11 mouse cellular contexts compared by ENCODE assay signal in the genomic region with DNA sequence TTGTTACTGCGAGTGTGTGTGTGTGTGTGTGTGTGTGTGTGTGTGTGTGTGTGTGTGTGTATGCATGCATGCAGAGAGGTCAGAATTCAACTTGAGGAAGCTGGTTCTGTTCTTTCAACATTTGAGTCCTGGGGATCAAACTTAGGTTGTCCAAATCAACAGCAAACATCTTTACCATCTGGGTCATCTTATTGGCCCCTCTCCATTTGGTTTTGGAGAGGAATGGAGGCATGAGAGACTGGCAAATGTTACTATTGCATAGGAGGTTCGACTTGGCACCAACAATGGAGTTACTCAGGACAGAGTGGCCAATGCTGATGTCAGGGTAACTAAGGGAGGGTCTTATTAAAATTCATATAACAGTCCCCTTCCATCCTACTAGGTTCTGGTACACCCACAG.
"Had no signal": no experiment of that assay in that cellular context is flagged by ENCODE, and none has a peak within 500 bp of the region (broad histone marks: within the 10 kb centered on the region; RNA-seq: fewer than 3 reads in every experiment).

No protein-coding gene starts in this region.

- H3K4me3 ChIP-seq: layer of hippocampus, adult 2 months; liver, embryonic 15.5 days; midbrain, embryonic 13.5 days; neural tube, embryonic 12.5 days; stomach, embryonic 15.5 days had no signal

- H3K27me3 ChIP-seq: liver, embryonic 15.5 days; midbrain, embryonic 13.5 days; neural tube, embryonic 12.5 days; stomach, embryonic 15.5 days had no signal

- H3K9ac ChIP-seq: liver, embryonic 15.5 days; midbrain, embryonic 13.5 days; neural tube, embryonic 12.5 days; stomach, embryonic 15.5 days had no signal

- H3K4me2 ChIP-seq: liver, embryonic 15.5 days; midbrain, embryonic 13.5 days; neural tube, embryonic 12.5 days; stomach, embryonic 15.5 days had no signal

- H3K9me3 ChIP-seq: liver, embryonic 15.5 days; midbrain, embryonic 13.5 days; neural tube, embryonic 12.5 days; stomach, embryonic 15.5 days had no signal

- DNase-seq: kidney, postnatal 10 days; kidney, postnatal 4 days; lung, adult 2 months; lung, postnatal 36 days; thymus, postnatal 36 days had no signal

- H3K4me1 ChIP-seq: liver, embryonic 15.5 days; neural tube, embryonic 12.5 days; stomach, embryonic 15.5 days had no signal

- H3K36me3 ChIP-seq: liver, embryonic 15.5 days; midbrain, embryonic 13.5 days; neural tube, embryonic 12.5 days; stomach, embryonic 15.5 days had no signal

- H3K27ac ChIP-seq: layer of hippocampus, adult 2 months; liver, embryonic 15.5 days; midbrain, embryonic 13.5 days; neural tube, embryonic 12.5 days; stomach, embryonic 15.5 days had no signal

- ATAC-seq: lung, postnatal 0 days; midbrain, embryonic 13.5 days had no signal
